Mouse (Mus musculus): ENCODE measurements around the gene Gm10277. TPM values are rescaled to one million over a fixed set of nuclear protein-coding genes. Genes with fewer than 3 reads are reported as not detected.
"Not testable (repeated sequence)": the region's sequence is repeated elsewhere in the genome, so short reads cannot be mapped to it uniquely, and the experiment has no call there.

The Gm10277 gene
- total RNA-seq, 2 experiments from 2014 or later, result not detected

DNA sequence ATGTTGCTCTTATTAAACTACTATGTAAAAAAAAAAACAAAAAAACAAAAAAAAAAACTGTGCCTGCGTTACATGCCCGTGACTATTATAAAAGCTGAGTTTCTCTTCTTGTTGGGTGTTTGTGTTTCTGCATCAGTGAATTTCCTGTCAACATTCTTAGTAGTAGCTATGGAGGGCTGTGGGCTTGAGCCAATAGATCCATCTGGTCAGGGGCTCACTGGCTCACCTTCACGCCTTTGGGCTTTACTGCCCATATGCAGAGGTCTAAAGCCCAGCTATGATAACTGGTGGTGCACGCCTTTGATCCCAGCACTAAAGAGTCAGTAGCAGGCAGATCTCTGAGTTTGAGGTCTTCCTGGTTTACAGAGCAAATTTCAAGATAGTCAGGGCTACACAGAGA, 18.1 kb downstream of the Gm10277 start:
- DNase-seq, result no peak

DNA sequence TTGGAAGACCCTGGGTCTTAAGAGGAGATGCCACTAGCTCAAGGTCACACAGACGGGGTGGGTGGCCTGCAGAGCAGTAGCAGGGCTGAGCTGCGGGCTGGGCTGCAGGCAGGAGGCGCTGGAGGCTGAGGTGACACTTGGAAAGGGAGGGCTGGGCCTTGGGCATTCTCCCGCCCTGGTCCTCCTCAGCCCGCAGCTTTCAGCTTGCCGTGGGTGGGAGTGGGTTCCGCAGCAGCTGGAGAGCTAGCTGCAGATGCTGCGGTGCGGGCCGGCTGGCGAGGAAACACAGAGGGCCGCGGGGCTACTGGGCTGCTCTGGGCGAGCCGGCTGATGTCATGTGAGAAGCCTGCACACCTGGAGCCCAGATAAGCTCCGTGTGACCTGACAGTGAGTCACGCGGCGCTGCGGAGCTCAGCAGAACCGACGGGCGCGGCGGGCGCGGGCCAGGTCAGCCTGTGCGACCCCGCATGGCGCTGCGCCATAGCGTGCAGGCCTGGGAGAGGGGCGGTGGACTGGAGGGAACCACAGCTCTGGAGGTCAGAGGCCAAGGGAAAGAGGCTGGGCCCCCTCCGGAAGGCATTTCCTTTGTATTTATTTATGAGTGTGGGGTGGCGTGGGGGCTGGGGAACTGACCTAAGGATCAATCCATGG, 21.1 kb downstream of the Gm10277 start:
- DNase-seq, result peak; percentile 72

- DNase-seq, result no peak
Measured at GRCm38 (mm10) chr11:77765459-77765777, 22.1 kb downstream of the Gm10277 start.

GRCm38 (mm10) chr11:77764694-77765458, 22.7 kb downstream of the Gm10277 start:
- peak; percentile 51 for DNase-seq

DNA sequence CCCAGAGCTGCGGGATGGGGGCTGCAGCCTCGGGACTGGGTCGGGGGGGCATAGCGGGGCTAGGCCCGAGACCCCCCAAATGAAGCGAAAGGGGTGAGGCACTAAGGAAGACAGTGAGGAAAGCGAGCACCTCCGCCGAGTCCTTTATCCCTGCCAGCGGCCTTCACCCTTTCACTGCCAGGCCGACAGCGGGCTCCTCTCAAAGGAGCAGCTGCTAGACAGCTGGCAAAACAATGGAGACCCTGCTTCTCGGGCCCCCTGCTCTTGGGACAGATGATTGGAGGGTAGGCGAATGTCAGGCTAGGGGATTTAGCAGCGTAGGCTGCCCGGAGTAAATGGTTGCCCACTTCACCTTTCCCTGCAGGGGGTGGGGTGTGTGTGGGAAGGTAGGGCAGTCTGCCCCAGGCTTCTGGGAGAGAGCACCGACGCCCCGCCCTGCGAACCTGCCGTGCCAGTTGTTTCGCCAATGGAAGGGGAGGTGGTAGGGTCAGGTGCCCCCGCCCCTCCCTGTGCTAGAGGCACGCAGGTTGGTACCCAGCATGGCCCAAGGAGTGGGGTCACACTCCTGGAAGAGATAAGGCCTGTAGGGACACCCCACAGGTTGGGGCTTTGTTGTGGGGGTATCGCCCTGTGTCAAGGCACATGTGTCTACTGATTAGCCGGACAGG, 23.7 kb downstream of the Gm10277 start:
- peak; percentile 56 for DNase-seq

DNA sequence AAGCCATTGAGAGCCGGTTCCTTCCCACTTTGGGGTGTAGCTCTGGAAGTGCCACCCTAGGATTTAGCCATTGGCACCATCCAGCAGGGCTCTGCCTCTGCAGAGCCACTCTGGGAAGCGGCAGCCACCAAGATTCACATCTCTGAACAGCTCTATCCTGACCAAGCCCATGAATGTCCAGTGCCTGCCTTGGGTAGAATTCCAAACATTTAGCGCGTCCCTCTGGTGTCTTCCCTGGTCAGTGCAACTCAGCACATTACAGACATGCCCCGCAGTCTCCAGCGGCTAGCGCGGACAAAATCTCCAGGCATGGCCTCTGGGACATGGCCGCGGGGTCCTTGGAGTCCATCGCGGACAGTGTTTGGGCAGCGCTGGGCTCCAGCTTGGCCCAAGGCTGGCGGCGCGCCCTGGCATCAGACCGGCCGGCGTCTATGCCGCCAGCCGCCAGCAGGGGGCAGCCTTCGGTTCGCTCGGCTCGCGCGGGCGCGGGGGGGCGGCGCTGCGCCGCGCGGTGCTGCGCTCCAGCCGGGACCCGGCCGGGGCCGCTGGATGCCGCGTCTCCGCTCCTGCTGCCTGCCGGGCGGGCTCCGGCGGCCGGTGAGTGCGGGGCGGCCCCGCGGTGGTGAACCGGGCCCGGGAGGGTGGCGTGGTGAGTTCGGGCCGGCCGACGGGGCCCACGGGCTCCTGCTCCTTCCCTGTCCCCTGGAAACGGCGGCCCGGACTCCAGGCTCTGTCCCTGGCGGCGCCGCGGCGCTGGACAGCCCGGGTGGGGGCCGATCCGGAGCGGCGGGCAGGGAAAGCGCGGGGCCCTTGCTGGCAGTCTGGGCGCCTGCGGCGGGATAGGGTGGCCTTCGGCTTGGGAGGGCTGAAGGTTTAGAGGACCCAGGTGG, 24.5 kb downstream of the Gm10277 start, which contains the start of gene Myo18a:
Gene Myo18a (plus strand): TSS at position 464 of the 890 bp plus-strand sequence.
- peak; percentile 91 for DNase-seq

DNA sequence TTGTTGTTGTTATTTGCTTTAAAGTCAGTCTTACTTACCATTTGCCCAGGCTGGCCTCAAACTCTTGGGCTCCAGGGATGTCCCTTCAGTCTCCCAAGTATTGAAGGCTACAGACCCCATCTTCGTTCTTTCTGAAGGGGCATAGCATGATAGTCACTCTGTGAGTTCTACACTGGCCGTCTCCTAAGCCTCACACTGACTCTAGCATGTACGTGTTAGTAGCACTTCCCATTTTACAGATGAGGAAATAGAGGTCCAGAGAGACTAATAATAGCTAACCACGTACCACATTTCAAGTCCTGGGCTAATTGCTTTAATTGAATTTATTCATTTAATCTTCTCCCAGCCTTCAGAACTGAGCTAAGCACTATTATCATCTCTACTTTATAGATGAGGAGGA, 27.5 kb downstream of the Gm10277 start:
- DNase-seq, result no peak

- no peak for DNase-seq
Measured at GRCm38 (mm10) chr11:77753469-77753868, 34.1 kb downstream of the Gm10277 start.

- DNase-seq, result no peak
Measured at GRCm38 (mm10) chr11:77752525-77752924, 35.0 kb downstream of the Gm10277 start.

DNA sequence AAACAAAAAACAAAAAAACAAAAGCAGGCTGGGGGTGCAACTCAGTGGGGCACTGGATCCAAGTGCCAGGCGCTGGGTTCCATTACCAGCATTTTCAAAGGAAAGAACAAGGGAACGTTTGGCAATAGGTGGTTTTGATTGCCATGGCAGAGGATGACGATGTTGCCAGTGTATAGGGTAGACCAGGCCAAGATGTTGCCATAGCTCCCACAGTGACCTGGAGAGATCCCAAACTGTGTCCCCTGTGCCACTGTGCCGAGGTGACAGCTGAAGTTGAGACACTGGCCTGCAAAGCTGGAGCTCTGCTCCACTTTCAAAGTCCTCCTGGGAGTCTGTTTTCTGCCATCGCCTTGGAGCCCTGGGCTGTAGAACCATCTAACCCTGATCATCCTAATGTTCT, 38.6 kb downstream of the Gm10277 start:
- DNase-seq, result no peak

- not testable (repeated sequence) for DNase-seq
Measured at GRCm38 (mm10) chr11:77747103-77747502, 40.4 kb downstream of the Gm10277 start.

DNA sequence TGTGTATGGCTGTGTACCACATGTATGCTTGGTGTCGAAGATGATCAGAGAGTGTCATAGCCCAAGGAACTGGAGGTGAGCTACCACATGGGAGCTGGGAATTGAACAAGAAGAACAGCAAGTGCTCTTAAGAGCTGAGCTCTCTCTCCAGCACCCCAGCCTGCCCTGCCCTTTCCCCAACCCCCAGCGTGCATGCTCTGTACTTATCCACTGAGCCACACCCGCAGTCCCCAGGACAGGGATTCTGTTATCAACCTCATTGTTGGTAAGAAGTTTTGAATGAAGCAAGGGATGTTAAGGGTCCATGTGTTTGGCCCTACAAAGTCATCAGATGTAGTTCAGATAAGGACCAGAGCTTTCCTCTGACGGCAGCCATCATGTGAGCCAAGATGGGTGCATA, 40.9 kb downstream of the Gm10277 start:
- no peak for DNase-seq

GRCm38 (mm10) chr11:77743966-77744365, 43.6 kb downstream of the Gm10277 start:
- DNase-seq, result peak; percentile 43

DNA sequence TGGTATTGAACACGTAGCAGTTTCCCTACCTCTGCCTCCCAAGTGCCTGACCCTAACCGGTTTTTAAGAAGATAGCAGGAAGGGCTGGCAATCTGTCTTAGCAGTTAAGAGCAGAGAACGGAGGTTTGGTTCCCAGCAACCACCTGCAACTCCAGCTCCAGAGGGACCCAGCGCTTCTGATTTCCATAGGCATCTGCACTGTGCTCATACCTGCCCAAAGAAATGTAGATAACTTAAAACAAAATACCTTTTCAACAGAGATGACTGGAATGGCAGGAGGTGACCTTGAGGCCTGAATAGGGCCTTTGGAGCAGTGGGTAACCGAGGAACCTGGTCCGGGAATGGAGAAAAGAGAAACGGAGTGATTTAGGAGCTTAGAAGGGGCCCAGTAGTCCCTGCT, 49.0 kb downstream of the Gm10277 start:
- DNase-seq, result no peak

DNA sequence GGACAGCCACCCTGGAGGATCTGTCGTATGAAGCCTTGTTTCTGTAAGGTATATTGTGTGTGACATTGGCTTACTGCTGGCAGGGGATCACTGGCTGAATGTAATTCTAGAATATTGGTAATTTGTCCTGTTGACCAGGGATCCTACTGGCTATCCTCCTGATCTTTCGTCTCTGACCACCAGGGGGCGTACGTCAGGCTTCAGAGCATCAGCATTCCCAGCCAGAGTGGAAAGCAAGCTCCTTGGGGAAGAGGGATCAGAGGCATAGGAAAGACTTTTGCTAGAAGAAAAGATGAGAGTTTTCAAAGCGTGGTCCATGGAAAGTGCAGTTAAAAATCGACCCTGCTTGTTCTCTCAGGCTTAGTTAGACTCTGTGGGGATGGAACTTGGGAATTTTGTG, 50.3 kb downstream of the Gm10277 start:
- DNase-seq, result peak; percentile 92

Other genes with a start within 250 kb of the Gm10277 start
- 10 to 100 TPM; 62.0 to 62.8 TPM for gene Taok1, start 179.9 kb downstream of the Gm10277 start, total RNA-seq (2021)
- 10 to 100 TPM; 61.0 to 62.2 TPM for gene Nufip2, start 101.6 kb downstream of the Gm10277 start, total RNA-seq (2021)
- not detected for gene Cryba1, start 62.5 kb downstream of the Gm10277 start, total RNA-seq (2021)
- 100 to 1,000 TPM; 244 to 245 TPM for gene Myo18a, start 24.5 kb downstream of the Gm10277 start, total RNA-seq (2021)
- gene Pipox, start 106.3 kb upstream of the Gm10277 start, total RNA-seq (2021), result 1 to 10 TPM; 1.9 to 2.5 TPM
- under 1 TPM; 0.14 to 0.19 TPM for gene Sez6, start 143.1 kb upstream of the Gm10277 start, total RNA-seq (2021)
- 10 to 100 TPM; 42.3 to 43.2 TPM for gene Phf12, start 195.0 kb upstream of the Gm10277 start, total RNA-seq (2021)
- gene Dhrs13, start 244.5 kb upstream of the Gm10277 start, total RNA-seq (2021), result 1 to 10 TPM; 7.8 to 9.3 TPM